12 mouse cellular contexts compared by ENCODE assay signal in genomic region chr11:112256326-112256725, GRCm38 (mm10).
"Had no signal": no experiment of that assay in that cellular context is flagged by ENCODE, and none has a peak within 500 bp of the region (broad histone marks: within the 10 kb centered on the region; RNA-seq: fewer than 3 reads in every experiment).

No protein-coding gene starts in this region.

- DNase-seq: retina, postnatal 1 day; right cerebral cortex, adult 18-20 months; right cerebral cortex, postnatal 14 days; right cerebral cortex, postnatal 25 days; right cerebral cortex, postnatal 4 days; spleen, adult 18-20 months; thymus, adult 18-20 months; thymus, adult 2 months; thymus, postnatal 14 days; thymus, postnatal 25 days; thymus, postnatal 36 days; thymus, postnatal 4 days had no signal
